Comparison of ENCODE assay signal across 20 mouse cellular contexts in the genomic region with DNA sequence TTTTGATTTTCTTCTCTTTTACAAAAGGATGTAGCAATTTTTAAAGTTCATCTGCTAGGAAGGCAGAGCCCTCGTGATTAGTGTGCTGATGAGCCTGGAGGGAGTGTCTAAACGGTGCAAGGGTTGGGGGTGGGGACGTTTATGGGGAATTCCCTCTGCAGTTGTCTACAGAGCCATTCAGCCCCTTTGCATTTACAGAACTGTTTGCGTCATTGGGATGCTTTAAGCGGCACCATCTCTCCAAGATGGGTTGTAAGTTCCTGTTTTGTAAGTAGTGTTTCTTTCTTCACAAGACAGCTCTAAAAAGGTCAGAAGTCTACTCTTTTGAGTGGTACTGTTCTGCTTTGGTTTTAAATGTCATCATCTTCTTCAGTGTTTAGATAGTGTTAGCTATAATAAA.
A peak's percentile ranks its signal among the peaks of the same experiment; 100 is the strongest.
DNase-seq lines count a peak whose midpoint lies in the region; ATAC-seq and TF ChIP-seq lines count a peak whose summit lies in the region.
"Had no signal": no experiment of that assay in that cellular context is flagged by ENCODE, and none has a peak within 500 bp of the region (broad histone marks: within the 10 kb centered on the region; RNA-seq: fewer than 3 reads in every experiment).

No protein-coding gene starts in this region.

- no peaks in the 10 kb centered on the region for H3K9me3 ChIP-seq in forebrain, embryonic 11.5 days (ENCODE audit: control insufficient read depth, low read length)
- no peaks in the 10 kb centered on the region for H3K9me3 ChIP-seq in forebrain, embryonic 16.5 days (ENCODE audit: control insufficient read depth, low read length)
- no peaks in the 10 kb centered on the region for H3K9me3 ChIP-seq in CH12.LX (replicated peaks; ENCODE audit: low read length)
- H3K9me3 ChIP-seq in intestine, postnatal 0 days (ENCODE audit: control insufficient read depth) = no peaks in the 10 kb centered on the region
- H3K9me3 ChIP-seq: embryonic facial prominence, embryonic 12.5 days; forebrain, embryonic 12.5 days; heart, embryonic 13.5 days; hindbrain, embryonic 15.5 days had no signal

- no peaks in the 10 kb centered on the region for H3K27me3 ChIP-seq in forebrain, embryonic 11.5 days (ENCODE audit: control insufficient read depth, insufficient read depth, low read length)
- H3K27me3 ChIP-seq in forebrain, embryonic 16.5 days (replicated peaks; ENCODE audit: control insufficient read depth, insufficient read depth, low read length) = no peaks in the 10 kb centered on the region
- H3K27me3 ChIP-seq in CH12.LX (replicated peaks) = no peaks in the 10 kb centered on the region
- H3K27me3 ChIP-seq in intestine, postnatal 0 days (replicated peaks; ENCODE audit: control insufficient read depth, insufficient read depth, low read length) = no peaks in the 10 kb centered on the region
- H3K27me3 ChIP-seq: embryonic facial prominence, embryonic 12.5 days; forebrain, embryonic 12.5 days; hindbrain, embryonic 15.5 days had no signal

- peak; percentile 69 for TF ChIP-seq EP300 in CH12.LX (IDR thresholded peaks at IDR 0.05; ENCODE audit: low read length)

- in situ Hi-C loops in CH12.LX (cut with MboI; ENCODE audit: low pct_ligation_motif_present, low pct_unique_long_range_greater_than_20kb, low sequenced_read_pairs) = no loop called here

- TF ChIP-seq RAD21 in CH12.LX (IDR thresholded peaks at IDR 0.05; ENCODE audit: low read depth, low read length) = no peak; the same call in none of the 2 replicates

- no peaks in the 10 kb centered on the region for H3K4me1 ChIP-seq in forebrain, embryonic 11.5 days (replicated peaks; ENCODE audit: control insufficient read depth, insufficient read depth, low read length)
- H3K4me1 ChIP-seq in forebrain, embryonic 16.5 days (replicated peaks; ENCODE audit: control insufficient read depth, insufficient read depth, low read length) = peaks cover 8% of the 10 kb centered on the region
- peaks cover 28 to 79% of the 10 kb centered on the region in 2 experiments for H3K4me1 ChIP-seq in CH12.LX (ENCODE audit: control insufficient read depth in 1 of 2, insufficient read depth in 2 of 2)
- H3K4me1 ChIP-seq in intestine, postnatal 0 days (replicated peaks; ENCODE audit: control insufficient read depth, insufficient read depth, low read length) = no peaks in the 10 kb centered on the region

- H3K79me2 ChIP-seq in CH12.LX (replicated peaks; ENCODE audit: control insufficient read depth, extremely low read depth, insufficient read depth, poor library complexity, severe bottlenecking) = no peaks in the 10 kb centered on the region; the same call in 1 of the 2 replicates

- 75% methylated on average over 5 of the region's 5 CpGs for WGBS in forebrain, embryonic 11.5 days
- 65% methylated on average over 5 of the region's 5 CpGs for WGBS in forebrain, embryonic 16.5 days
- 47% methylated on average over 5 of the region's 5 CpGs for WGBS in intestine, postnatal 0 days

- H3K36me3 ChIP-seq in forebrain, embryonic 11.5 days (ENCODE audit: control insufficient read depth, insufficient read depth, low read length) = no peaks in the 10 kb centered on the region
- H3K36me3 ChIP-seq in forebrain, embryonic 16.5 days (ENCODE audit: control insufficient read depth, insufficient read depth) = no peaks in the 10 kb centered on the region
- peaks cover 11 to 19% of the 10 kb centered on the region in 2 experiments for H3K36me3 ChIP-seq in CH12.LX (replicated peaks in 1 of 2; ENCODE audit: control insufficient read depth in 1 of 2, insufficient read depth in 1 of 2, low read length in 1 of 2)
- no peaks in the 10 kb centered on the region for H3K36me3 ChIP-seq in intestine, postnatal 0 days (ENCODE audit: control insufficient read depth, insufficient read depth)
- H3K36me3 ChIP-seq: embryonic facial prominence, embryonic 12.5 days; forebrain, embryonic 12.5 days; heart, embryonic 13.5 days; hindbrain, embryonic 15.5 days had no signal

- dilution Hi-C loops in CH12.LX (cut with MboI; ENCODE audit: extremely low pct_ligation_motif_present, extremely low pct_unique_long_range_greater_than_20kb, low sequenced_read_pairs) = no loop called here

- peak; percentile 10 for DNase-seq in forebrain, embryonic 11.5 days (ENCODE audit: low spot score)
- peak; percentile 97 for DNase-seq in CH12.LX (ENCODE audit: extremely low read depth)
- DNase-seq in naive thymus-derived CD4-positive, alpha-beta T cell, adult 2 months (ENCODE audit: low read depth) = peak; percentile 5
- DNase-seq in gastrocnemius, postnatal 14 days = no peak
- no peak for DNase-seq in urinary bladder, postnatal 10 days (ENCODE audit: low spot score)
- DNase-seq: adrenal gland, adult 8-10 months; adrenal gland, postnatal 36 days; cerebellum, adult 11 months; cerebellum, adult 8-10 months; cerebellum, postnatal 14 days; gastrocnemius, adult 2 months; heart, postnatal 36 days; kidney, adult 18-20 months had no signal

- TF ChIP-seq POLR2A in CH12.LX (IDR thresholded peaks at IDR 0.05; ENCODE audit: low read depth, low read length) = peak; percentile 64

- no peak overlapping the region for H3K4me3 ChIP-seq in forebrain, embryonic 11.5 days (ENCODE audit: low read depth, low read length)
- H3K4me3 ChIP-seq in forebrain, embryonic 16.5 days (replicated peaks; ENCODE audit: low read length) = no peak overlapping the region
- peak overlapping the region; percentile 64 to 87 (median 66) for H3K4me3 ChIP-seq in CH12.LX (replicated peaks in 1 of 3; ENCODE audit: low read depth in 2 of 3, low read length in 2 of 3, poor library complexity in 1 of 3)
- no peak overlapping the region for H3K4me3 ChIP-seq in intestine, postnatal 0 days (ENCODE audit: low read depth, low read length)
- H3K4me3 ChIP-seq: embryonic facial prominence, embryonic 12.5 days; forebrain, embryonic 12.5 days; gastrocnemius, adult 2 months; heart, embryonic 13.5 days; hindbrain, embryonic 15.5 days had no signal

- H3K9ac ChIP-seq in forebrain, embryonic 11.5 days (ENCODE audit: low read length) = no peak overlapping the region
- H3K9ac ChIP-seq in forebrain, embryonic 16.5 days (replicated peaks; ENCODE audit: low read depth, low read length) = no peak overlapping the region
- H3K9ac ChIP-seq in CH12.LX (ENCODE audit: insufficient read depth, low read depth) = peak overlapping the region; percentile 79
- no peak overlapping the region for H3K9ac ChIP-seq in intestine, postnatal 0 days (ENCODE audit: low read depth, low read length)
- H3K9ac ChIP-seq: embryonic facial prominence, embryonic 12.5 days; forebrain, embryonic 12.5 days; heart, embryonic 13.5 days; hindbrain, embryonic 15.5 days had no signal

- no peak overlapping the region for H3K27ac ChIP-seq in forebrain, embryonic 11.5 days (ENCODE audit: low read depth, low read length)
- H3K27ac ChIP-seq in forebrain, embryonic 16.5 days (ENCODE audit: low read length) = no peak overlapping the region
- H3K27ac ChIP-seq in CH12.LX (ENCODE audit: insufficient read depth, low read depth) = peak overlapping the region; percentile 92
- no peak overlapping the region for H3K27ac ChIP-seq in intestine, postnatal 0 days (ENCODE audit: low read depth, low read length)
- H3K27ac ChIP-seq: embryonic facial prominence, embryonic 12.5 days; forebrain, embryonic 12.5 days; gastrocnemius, adult 2 months; heart, embryonic 13.5 days; hindbrain, embryonic 15.5 days had no signal

- intact Hi-C loops in gastrocnemius, postnatal 14 days (cut with DNase I; ENCODE audit: low total_unique reads) = no loop called here

- no peak for ATAC-seq in forebrain, embryonic 11.5 days (replicated peaks; ENCODE audit: low FRiP score)
- ATAC-seq in forebrain, embryonic 16.5 days = no peak
- ATAC-seq in granulocyte monocyte progenitor cell, adult 5-6 weeks (replicated peaks; ENCODE audit: poor library complexity, severe bottlenecking) = peak; percentile 56; the same call in 1 of the 2 replicates
- ATAC-seq in intestine, postnatal 0 days = no peak

- no peak for TF ChIP-seq CTCF in CH12.LX (conservative IDR thresholded peaks at IDR 0.05 in 1 of 2, IDR thresholded peaks at IDR 0.05 in 1 of 2; ENCODE audit: low read depth in 2 of 2, low read length in 2 of 2)
- no peak for TF ChIP-seq CTCF in intestine, postnatal 0 days (IDR thresholded peaks at IDR 0.05; ENCODE audit: low read depth)

- no peak overlapping the region for H3K4me2 ChIP-seq in forebrain, embryonic 11.5 days (ENCODE audit: low read depth, low read length, severe bottlenecking)
- H3K4me2 ChIP-seq in forebrain, embryonic 16.5 days (ENCODE audit: low read length) = no peak overlapping the region
- peak overlapping the region; percentile 95 for H3K4me2 ChIP-seq in CH12.LX (ENCODE audit: insufficient read depth, low read depth, poor library complexity, severe bottlenecking)
- H3K4me2 ChIP-seq in intestine, postnatal 0 days (replicated peaks; ENCODE audit: low read depth) = no peak overlapping the region
- H3K4me2 ChIP-seq: embryonic facial prominence, embryonic 12.5 days; forebrain, embryonic 12.5 days; heart, embryonic 13.5 days; hindbrain, embryonic 15.5 days had no signal

TF ChIP-seq in CH12.LX, 34 proteins besides CTCF, POLR2A, EP300 and RAD21 (continues in another document):
- TF ChIP-seq ETS1 (conservative IDR thresholded peaks at IDR 0.05; ENCODE audit: low read depth, low read length) (peak; percentile 81), JUN (IDR thresholded peaks at IDR 0.05; ENCODE audit: insufficient read depth, low read depth, low read length) (peak; percentile 47), TBP (conservative IDR thresholded peaks at IDR 0.05; ENCODE audit: low read depth, low read length) (peak; percentile 95), MAFK (IDR thresholded peaks at IDR 0.05; ENCODE audit: insufficient replicate concordance, low read length) (no peak), USF2 (conservative IDR thresholded peaks at IDR 0.05; ENCODE audit: low read depth, low read length) (no peak), POLR2AphosphoS2 (IDR thresholded peaks at IDR 0.05; ENCODE audit: low read depth, low read length) (peak; percentile 59; the same call in 1 of the 2 replicates), RCOR1 (conservative IDR thresholded peaks at IDR 0.05; ENCODE audit: low read depth, low read length) (no peak), ELF1 (IDR thresholded peaks at IDR 0.05; ENCODE audit: low read depth, low read length) (peak; percentile 30; the same call in 1 of the 2 replicates), MAX (IDR thresholded peaks at IDR 0.05; ENCODE audit: low read length) (peak; percentile 49), ZMIZ1 (IDR thresholded peaks at IDR 0.05; ENCODE audit: low read depth, low read length) (peak; percentile 24; the same call in 1 of the 2 replicates), JUND (conservative IDR thresholded peaks at IDR 0.05; ENCODE audit: low read depth, low read length) (0 out of 2 replicates have a peak, but pooled peaks have one; percentile 49), SIN3A (IDR thresholded peaks at IDR 0.05; ENCODE audit: low read length) (peak; percentile 77), MYC (IDR thresholded peaks at IDR 0.05; ENCODE audit: low read depth, low read length) (peak; percentile 74; the same call in 1 of the 2 replicates), TCF12 (IDR thresholded peaks at IDR 0.05; ENCODE audit: low read depth, low read length) (peak; percentile 61), MEF2A (IDR thresholded peaks at IDR 0.05; ENCODE audit: borderline replicate concordance, low read depth, low read length) (peak; percentile 60; the same call in 1 of the 2 replicates)

Comparison
In these comparisons a context has a peak if more than half of its experiments do, and no peak if none do; other contexts are left out.
1. DNase-seq: peak in forebrain, embryonic 11.5 days (single experiment), CH12.LX (single experiment) and naive thymus-derived CD4-positive, alpha-beta T cell, adult 2 months (single experiment); none in gastrocnemius, postnatal 14 days (single experiment) and urinary bladder, postnatal 10 days (single experiment).
2. H3K4me3 ChIP-seq: peak in CH12.LX (3 of 3); none in forebrain, embryonic 11.5 days (single experiment), forebrain, embryonic 16.5 days (single experiment) and intestine, postnatal 0 days (single experiment).